Mouse (Mus musculus) midbrain, postnatal 0 days (tissue): Measurements from ENCODE around the gene Pigl. TPM values are rescaled to one million over a fixed set of nuclear protein-coding genes. Genes with fewer than 3 reads are reported as not detected.

Experiments
- ATAC-seq: fragments of 200-750 bp; cut with Nextera tagmentation; 2 replicates; pipeline ENCODE4 v1.8.0; 2017; ENCODE audit warnings: moderate number of reproducible peaks, mild to moderate bottlenecking, moderate TSS enrichment, moderate library complexity; ENCODE audit not compliant: low FRiP score
- DNase-seq: peaks from one replicate; pipeline ENCODE4 v3.0.0-alpha.2; 2015; ENCODE audit warnings: low spot score
- H3K27ac ChIP-seq: fragments of 300-500 bp; sonication (generic); 2 replicates; pipeline ENCODE4 v1.5.1; 2014; ENCODE audit warnings: low read depth, mild to moderate bottlenecking, low read length, mixed read lengths
- H3K27me3 ChIP-seq: fragments of 300-500 bp; sonication (generic); 2 replicates; pipeline ENCODE4 v1.6.1; 2014; ENCODE audit warnings: low read length, control low read depth, mixed read lengths; ENCODE audit not compliant: insufficient read depth
- H3K36me3 ChIP-seq: fragments of 300-500 bp; sonication (generic); 2 replicates; pipeline ENCODE4 v1.6.1; 2014; ENCODE audit warnings: low read length, control low read depth, mixed read lengths; ENCODE audit not compliant: insufficient read depth
- H3K4me1 ChIP-seq: fragments of 300-500 bp; sonication (generic); 2 replicates; pipeline ENCODE4 v1.6.1; 2014; ENCODE audit warnings: mild to moderate bottlenecking, control low read depth, antibody characterized with exemption, low read length, mixed read lengths; ENCODE audit not compliant: insufficient read depth
- H3K4me2 ChIP-seq: fragments of 300-500 bp; sonication (generic); 2 replicates; pipeline ENCODE4 v1.6.1; 2014; ENCODE audit warnings: low read depth, mild to moderate bottlenecking, low read length, mixed read lengths; ENCODE audit not compliant: poor library complexity, severe bottlenecking
- H3K4me3 ChIP-seq: fragments of 300-500 bp; sonication (generic); 2 replicates; pipeline ENCODE4 v1.5.1; 2014; ENCODE audit warnings: low read depth, mild to moderate bottlenecking, low read length, moderate library complexity
- H3K9ac ChIP-seq: fragments of 300-500 bp; sonication (generic); replicated peaks from 2 replicates; pipeline ENCODE4 v1.6.1; 2014; ENCODE audit warnings: mild to moderate bottlenecking, low read length, moderate library complexity, mixed read lengths; ENCODE audit not compliant: poor library complexity, severe bottlenecking
- H3K9me3 ChIP-seq: fragments of 300-500 bp; sonication (generic); 2 replicates; pipeline ENCODE4 v1.6.1; 2016; ENCODE audit warnings: low read length, control low read depth
- CTCF ChIP-seq: IDR thresholded peaks from 2 replicates; pipeline ENCODE4 v1.5.1; 2016; ENCODE audit warnings: antibody characterized with exemption, mild to moderate bottlenecking
- WGBS: fragments of 180-500 bp; shearing (Covaris S2); extraction: QIAGEN DNeasy Blood & Tissue Kit; methylation state at CpG from one replicate; pipeline ENCODE4 v1.1.7; 2014; 5-methylcytosine and 5-hydroxymethylcytosine counted together
- polyA plus RNA-seq: library from polyadenylated mRNA; unstranded; fragments of >200 nt; fragmentation: Nextera tagmentation; extraction: Ambion mirVana; gene quantifications from 2 replicates; pipeline ENCODE4 v1.2.1, GENCODE M21; 2015
- total RNA-seq: library from RNA; depleted of rRNA; stranded (reverse); fragments of >200 nt; gene quantifications from 2 replicates; pipeline ENCODE4 v1.2.3, GENCODE M21; 2014

Pigl gene
- total and polyA plus RNA-seq, 2 experiments from 2014 or later: 6.7 to 8.0 TPM

DNA sequence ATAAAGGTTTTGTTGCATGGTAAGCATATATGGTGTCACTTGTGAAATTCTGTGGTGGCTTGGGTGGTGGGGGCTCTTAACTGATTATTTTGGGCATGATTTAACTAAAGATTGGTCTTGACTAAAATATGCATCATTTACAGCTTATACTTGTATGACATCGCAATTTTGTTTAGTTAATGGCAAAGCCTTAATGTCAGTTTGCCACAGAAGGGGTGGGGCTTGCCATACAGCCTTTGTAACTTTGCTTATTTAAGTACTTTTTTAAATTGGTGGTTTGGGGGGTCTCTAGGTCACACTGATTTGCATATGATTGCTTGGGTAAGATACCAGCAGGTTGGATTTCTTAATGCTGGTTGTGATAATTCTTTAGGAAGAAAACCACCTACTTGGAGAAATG, 94.9 kb downstream of the Pigl start:
- peak overlapping the region; percentile 46 for H3K4me3 ChIP-seq
- WGBS: 42% methylated on average over 1 of the region's 1 CpGs
- H3K9me3 ChIP-seq: no peaks in the 10 kb centered on the region
- H3K4me2 ChIP-seq: peak overlapping the region; percentile 89
- H3K36me3 ChIP-seq: peaks cover 6% of the 10 kb centered on the region; the same call in 1 of the 2 replicates
- H3K27me3 ChIP-seq: no peaks in the 10 kb centered on the region
- TF ChIP-seq CTCF: no peak
- no peak overlapping the region for H3K27ac ChIP-seq
- ATAC-seq (no peak), DNase-seq (no peak)
- peak overlapping the region; percentile 44; the same call in 1 of the 2 replicates for H3K9ac ChIP-seq
- peaks cover 24% of the 10 kb centered on the region for H3K4me1 ChIP-seq

DNA sequence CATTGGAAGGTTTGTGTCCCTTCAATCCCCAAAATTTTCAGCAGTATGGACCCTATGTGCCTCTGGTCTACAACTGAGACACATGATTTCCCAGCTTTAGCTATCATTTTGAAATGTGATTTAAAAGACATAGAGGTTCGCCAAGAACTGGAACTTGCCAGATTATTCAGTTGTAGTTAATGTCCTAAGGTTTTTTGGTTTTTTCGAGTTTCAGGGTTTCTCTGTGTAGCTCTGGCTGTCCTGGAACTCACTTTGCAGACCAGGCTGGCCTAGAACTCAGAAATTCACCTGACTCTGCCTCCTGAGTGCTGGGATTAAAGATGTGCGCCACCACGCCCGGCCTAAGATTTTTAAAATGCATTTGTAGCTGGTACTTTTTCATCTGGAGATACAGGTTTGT, 95.4 kb downstream of the Pigl start:
- peak overlapping the region; percentile 89 for H3K4me2 ChIP-seq
- 76% methylated on average over 5 of the region's 5 CpGs for WGBS
- peak overlapping the region; percentile 46 for H3K4me3 ChIP-seq
- no peaks in the 10 kb centered on the region for H3K27me3 ChIP-seq
- no peak overlapping the region for H3K27ac ChIP-seq
- H3K9ac ChIP-seq: peak overlapping the region; percentile 44; the same call in 1 of the 2 replicates
- peaks cover 24% of the 10 kb centered on the region for H3K4me1 ChIP-seq
- ATAC-seq (no peak), DNase-seq (no peak)
- H3K36me3 ChIP-seq: peaks cover 6% of the 10 kb centered on the region; the same call in 1 of the 2 replicates
- H3K9me3 ChIP-seq: no peaks in the 10 kb centered on the region
- TF ChIP-seq CTCF: no peak

DNA sequence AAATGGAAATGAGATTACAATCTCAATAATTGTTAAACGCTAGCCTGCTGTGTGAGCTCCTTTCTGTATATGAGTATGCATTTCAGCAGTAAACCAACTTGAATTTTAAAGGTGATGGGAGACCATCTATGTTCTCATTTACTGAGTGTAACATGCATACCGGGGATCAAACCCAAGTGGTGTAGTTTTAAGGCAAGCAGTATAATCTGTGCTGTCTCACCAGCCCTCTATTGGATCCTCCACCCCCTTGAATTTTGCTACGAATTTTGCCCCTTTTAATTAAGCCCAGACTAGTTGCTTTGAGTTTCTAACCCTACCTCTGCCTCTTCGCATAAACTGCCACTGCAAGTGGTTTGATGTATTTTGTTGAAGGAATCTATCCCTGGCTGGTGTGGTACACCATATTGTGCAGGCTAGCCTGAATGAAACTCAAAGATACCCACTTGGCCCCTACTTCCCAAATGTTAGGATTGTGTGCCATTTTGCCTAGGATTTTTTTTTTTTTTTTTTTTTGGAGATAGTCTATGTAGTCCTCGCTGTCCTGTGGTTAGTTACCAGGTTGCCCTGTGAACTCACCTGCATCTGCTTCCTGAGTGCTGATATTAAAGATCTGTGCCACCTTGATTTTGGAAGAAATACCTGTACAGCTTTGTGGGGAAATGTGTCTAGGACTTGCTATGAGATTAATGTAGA, 96.0 kb downstream of the Pigl start:
- Histone ChIP-seq H3K27me3 (no peaks in the 10 kb centered on the region), H3K9ac (peak overlapping the region; percentile 24; the same call in 1 of the 2 replicates), H3K27ac (no peak overlapping the region), H3K36me3 (peaks cover 6% of the 10 kb centered on the region; the same call in 1 of the 2 replicates), H3K4me2 (peak overlapping the region; percentile 89), H3K4me1 (peaks cover 19% of the 10 kb centered on the region), H3K4me3 (peak overlapping the region; percentile 46), H3K9me3 (no peaks in the 10 kb centered on the region)
- 65% methylated on average over 5 of the region's 5 CpGs for WGBS
- ATAC-seq: no peak
- no peak for DNase-seq
- no peak for TF ChIP-seq CTCF

DNA sequence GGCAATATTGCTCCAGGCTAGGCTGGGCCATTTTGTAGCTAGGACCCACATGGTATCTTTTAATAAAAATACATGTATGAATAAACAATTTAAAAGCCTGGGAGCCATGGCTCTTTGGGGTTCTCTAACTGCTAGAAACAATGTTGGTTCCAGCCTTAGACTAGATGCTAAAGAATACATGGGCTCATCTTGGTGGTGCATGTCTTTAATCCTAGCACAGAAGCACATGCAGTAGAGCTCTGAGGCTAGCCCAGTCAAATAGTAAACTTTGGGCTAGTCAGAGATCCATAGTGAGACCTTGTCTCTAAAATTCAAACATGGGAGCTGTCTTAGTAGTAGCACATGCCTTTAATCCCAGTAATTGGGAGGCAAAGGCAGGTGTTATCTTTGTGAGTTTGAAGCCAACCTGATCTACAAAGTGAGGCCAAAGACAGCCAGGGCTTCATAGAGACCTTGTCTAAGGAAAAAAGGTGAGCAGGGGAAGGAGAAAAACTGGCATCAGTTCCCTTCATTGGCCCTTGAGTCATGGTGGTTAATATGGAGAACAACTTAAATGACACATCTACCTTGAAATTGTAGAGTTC, 96.8 kb downstream of the Pigl start:
- peak overlapping the region; percentile 89 for H3K4me2 ChIP-seq
- H3K36me3 ChIP-seq: peaks cover 6% of the 10 kb centered on the region; the same call in 1 of the 2 replicates
- TF ChIP-seq CTCF: no peak
- no peak overlapping the region for H3K9ac ChIP-seq
- ATAC-seq (no peak), DNase-seq (no peak)
- no peaks in the 10 kb centered on the region for H3K9me3 ChIP-seq
- H3K27ac ChIP-seq: no peak overlapping the region
- no peaks in the 10 kb centered on the region for H3K27me3 ChIP-seq
- peaks cover 19% of the 10 kb centered on the region for H3K4me1 ChIP-seq
- H3K4me3 ChIP-seq: peak overlapping the region; percentile 46; the same call in 1 of the 2 replicates

DNA sequence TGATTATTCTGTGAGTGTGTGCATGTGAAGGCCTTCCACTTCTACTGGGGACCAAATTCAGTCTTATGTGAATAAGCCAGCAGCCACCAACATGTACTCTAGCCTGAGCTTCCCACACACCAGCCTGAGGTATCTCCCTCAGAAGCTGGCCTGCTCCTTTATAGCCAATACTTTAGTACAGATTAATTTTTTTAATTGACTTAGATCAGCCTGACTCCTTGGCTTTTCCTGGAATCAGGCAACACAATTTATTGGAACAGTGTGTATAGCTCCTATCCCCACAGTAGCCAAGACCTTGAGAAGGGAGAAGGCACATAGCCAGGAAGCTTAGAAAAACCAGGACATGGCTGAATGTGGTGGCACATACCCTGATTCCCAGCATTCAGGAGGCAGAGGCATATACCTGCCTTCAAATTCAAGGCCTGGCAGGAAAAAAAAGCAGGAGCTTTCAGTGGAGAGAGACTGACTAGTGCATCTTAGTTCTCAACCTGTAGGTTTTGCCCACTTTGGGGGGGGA, 97.7 kb downstream of the Pigl start:
- Histone ChIP-seq H3K27ac (no peak overlapping the region), H3K4me3 (no peak overlapping the region), H3K4me1 (peaks cover 19% of the 10 kb centered on the region), H3K4me2 (no peak overlapping the region), H3K9me3 (no peaks in the 10 kb centered on the region), H3K36me3 (peaks cover 6% of the 10 kb centered on the region; the same call in 1 of the 2 replicates), H3K9ac (no peak overlapping the region), H3K27me3 (no peaks in the 10 kb centered on the region)
- no peak for DNase-seq
- TF ChIP-seq CTCF: no peak
- no peak for ATAC-seq

DNA sequence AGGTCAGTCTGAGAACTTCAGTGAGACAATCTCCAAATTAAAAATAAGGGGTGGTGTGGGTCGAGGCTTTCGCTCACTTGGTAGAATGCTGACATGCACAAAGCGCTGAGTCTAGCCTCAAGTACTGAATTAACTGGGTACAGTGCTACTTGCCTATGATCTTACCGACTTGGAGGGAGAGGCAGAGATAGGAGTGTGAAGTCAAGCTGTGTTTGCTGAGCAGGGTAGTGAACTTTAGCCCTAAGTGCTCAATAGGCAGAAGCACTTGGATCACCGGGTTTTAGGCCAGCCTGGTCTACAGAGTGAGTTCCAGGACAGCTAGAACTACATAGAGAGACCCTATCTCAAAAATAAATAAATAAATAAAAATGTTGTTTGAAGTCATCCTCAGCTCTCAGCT, 98.9 kb downstream of the Pigl start:
- no peak overlapping the region for H3K9ac ChIP-seq
- WGBS: 72% methylated on average over 5 of the region's 5 CpGs
- no peak overlapping the region for H3K27ac ChIP-seq
- H3K27me3 ChIP-seq: no peaks in the 10 kb centered on the region
- H3K36me3 ChIP-seq: peaks cover 6% of the 10 kb centered on the region; the same call in 1 of the 2 replicates
- ATAC-seq (no peak), DNase-seq (no peak)
- no peak overlapping the region for H3K4me2 ChIP-seq
- TF ChIP-seq CTCF: no peak
- H3K4me3 ChIP-seq: no peak overlapping the region
- H3K9me3 ChIP-seq: no peaks in the 10 kb centered on the region
- H3K4me1 ChIP-seq: peaks cover 19% of the 10 kb centered on the region
